10 mouse cellular contexts compared by ENCODE assay signal in the genomic region with DNA sequence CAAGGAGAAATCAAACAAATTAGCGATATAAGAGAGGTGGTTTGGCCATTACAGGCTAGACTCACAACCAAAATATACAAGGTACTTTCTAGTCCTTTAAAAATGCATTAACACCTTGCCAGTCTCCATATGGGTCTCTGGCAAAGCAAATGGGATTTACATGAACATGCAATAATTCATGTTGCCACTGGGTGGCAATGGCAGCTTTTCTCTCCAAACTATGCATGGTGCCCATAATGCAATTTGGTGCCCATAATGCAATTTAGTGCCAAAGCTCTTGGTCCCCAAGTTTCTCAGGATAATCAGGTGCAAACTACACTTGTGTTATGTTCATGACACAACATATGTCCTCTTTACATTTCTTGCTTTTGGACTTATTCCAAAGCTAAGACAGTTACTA.
DNase-seq lines count a peak whose midpoint lies in the region; ATAC-seq and TF ChIP-seq lines count a peak whose summit lies in the region.
"Had no signal": no experiment of that assay in that cellular context is flagged by ENCODE, and none has a peak within 500 bp of the region (broad histone marks: within the 10 kb centered on the region; RNA-seq: fewer than 3 reads in every experiment).

No protein-coding gene starts in this region.

- no peaks in the 10 kb centered on the region for H3K27me3 ChIP-seq in G1E (ENCODE audit: insufficient read depth, low read length)
- no peaks in the 10 kb centered on the region for H3K27me3 ChIP-seq in hindbrain, embryonic 12.5 days
- H3K27me3 ChIP-seq in midbrain, embryonic 14.5 days (ENCODE audit: control insufficient read depth, insufficient read depth, low read length) = no peaks in the 10 kb centered on the region
- H3K27me3 ChIP-seq: limb, embryonic 12.5 days; stomach, embryonic 15.5 days had no signal

- WGBS in hindbrain, embryonic 12.5 days = 15% methylated on average over 1 of the region's 1 CpGs
- 18% methylated on average over 1 of the region's 1 CpGs for WGBS in midbrain, embryonic 14.5 days

- intact Hi-C loops in heart, postnatal 25 days (cut with DNase I) = loop anchor here (5.0 to 10.0 kb wide), 2 partner anchors 1131 to 1258 kb away; partner anchors contain the start of genes 4930412O13Rik and 9230102O04Rik
- intact Hi-C loops in left cerebral cortex, adult 2 months (cut with DNase I) = loop anchor here (2.0 to 10.0 kb wide), 2 partner anchors 1121 to 1257 kb away; no protein-coding TSS in a partner anchor

- no peak overlapping the region for H3K4me2 ChIP-seq in hindbrain, embryonic 12.5 days (replicated peaks)
- no peak overlapping the region for H3K4me2 ChIP-seq in midbrain, embryonic 14.5 days (ENCODE audit: low read length)
- H3K4me2 ChIP-seq: limb, embryonic 12.5 days; stomach, embryonic 15.5 days had no signal

- no peaks in the 10 kb centered on the region for H3K9me3 ChIP-seq in G1E (replicated peaks)
- H3K9me3 ChIP-seq in hindbrain, embryonic 12.5 days (replicated peaks) = no peaks in the 10 kb centered on the region
- no peaks in the 10 kb centered on the region for H3K9me3 ChIP-seq in midbrain, embryonic 14.5 days (ENCODE audit: control insufficient read depth, low read length)
- H3K9me3 ChIP-seq: limb, embryonic 12.5 days; stomach, embryonic 15.5 days had no signal

- ATAC-seq in G1E (ENCODE audit: extremely low read depth, insufficient number of reproducible peaks, low FRiP score, poor library complexity, severe bottlenecking) = no peak
- peak; percentile 32; the same call in 1 of the 2 replicates for ATAC-seq in hindbrain, embryonic 12.5 days (ENCODE audit: low FRiP score)
- no peak for ATAC-seq in midbrain, embryonic 14.5 days (ENCODE audit: low FRiP score, low TSS enrichment)

- TF ChIP-seq CTCF in G1E (IDR thresholded peaks at IDR 0.05; ENCODE audit: low read depth, low read length) = 0 out of 2 replicates have a peak, but pooled peaks have one; percentile 34
- TF ChIP-seq CTCF in left cerebral cortex, adult 2 months (IDR thresholded peaks at IDR 0.05) = peak; percentile 75

- H3K4me1 ChIP-seq in G1E (ENCODE audit: insufficient read depth, low read depth, low read length) = no peaks in the 10 kb centered on the region
- H3K4me1 ChIP-seq in hindbrain, embryonic 12.5 days = no peaks in the 10 kb centered on the region
- H3K4me1 ChIP-seq in midbrain, embryonic 14.5 days (ENCODE audit: control insufficient read depth, insufficient read depth, low read length) = no peaks in the 10 kb centered on the region
- H3K4me1 ChIP-seq: limb, embryonic 12.5 days; stomach, embryonic 15.5 days had no signal

- DNase-seq in heart, postnatal 4 days = peak; percentile 40
- DNase-seq in heart, postnatal 25 days (ENCODE audit: low spot score) = no peak
- DNase-seq in G1E (ENCODE audit: low spot score) = no peak
- peak; percentile 21 to 34 for DNase-seq in cerebellum, postnatal 36 days
- peak; percentile 11 to 36 for DNase-seq in left cerebral cortex, adult 2 months (ENCODE audit: extremely low spot score in 1 of 2, low spot score in 2 of 2)
- peak; percentile 84 for DNase-seq in midbrain, embryonic 14.5 days
- peak; percentile 4 for DNase-seq in yolk sac, embryonic 10.5 days (ENCODE audit: low spot score)

- no peak overlapping the region for H3K4me3 ChIP-seq in G1E (ENCODE audit: low read depth, low read length)
- no peak overlapping the region for H3K4me3 ChIP-seq in hindbrain, embryonic 12.5 days
- no peak overlapping the region for H3K4me3 ChIP-seq in left cerebral cortex, adult 2 months
- no peak overlapping the region for H3K4me3 ChIP-seq in midbrain, embryonic 14.5 days (replicated peaks; ENCODE audit: low read depth, low read length)
- H3K4me3 ChIP-seq: limb, embryonic 12.5 days; stomach, embryonic 15.5 days had no signal

- H3K9ac ChIP-seq in hindbrain, embryonic 12.5 days = no peak overlapping the region
- H3K9ac ChIP-seq in midbrain, embryonic 14.5 days (replicated peaks; ENCODE audit: low read length) = no peak overlapping the region
- H3K9ac ChIP-seq: limb, embryonic 12.5 days; stomach, embryonic 15.5 days had no signal

- no peak overlapping the region for H3K27ac ChIP-seq in hindbrain, embryonic 12.5 days
- H3K27ac ChIP-seq in left cerebral cortex, adult 2 months = no peak overlapping the region
- H3K27ac ChIP-seq in midbrain, embryonic 14.5 days (replicated peaks; ENCODE audit: low read depth, low read length) = no peak overlapping the region
- H3K27ac ChIP-seq: limb, embryonic 12.5 days; stomach, embryonic 15.5 days had no signal

- no peaks in the 10 kb centered on the region for H3K36me3 ChIP-seq in G1E (replicated peaks)
- no peaks in the 10 kb centered on the region for H3K36me3 ChIP-seq in hindbrain, embryonic 12.5 days
- H3K36me3 ChIP-seq in midbrain, embryonic 14.5 days (ENCODE audit: control insufficient read depth, insufficient read depth, low read length) = no peaks in the 10 kb centered on the region
- H3K36me3 ChIP-seq: limb, embryonic 12.5 days; stomach, embryonic 15.5 days had no signal

Comparison
In these comparisons a context has a peak if more than half of its experiments do, and no peak if none do; other contexts are left out.
1. DNase-seq: peak in heart, postnatal 4 days (single experiment), cerebellum, postnatal 36 days (2 of 2), left cerebral cortex, adult 2 months (2 of 2), midbrain, embryonic 14.5 days (single experiment) and yolk sac, embryonic 10.5 days (single experiment); none in heart, postnatal 25 days (single experiment) and G1E (single experiment).